Mouse (Mus musculus) stomach, postnatal 0 days (tissue): ENCODE measurements around the gene Acmsd. TPM values are rescaled to one million over a fixed set of nuclear protein-coding genes. Genes with fewer than 3 reads are reported as not detected.
A peak's percentile ranks its signal among the peaks of the same experiment; 100 is the strongest.

Experiments used
- ATAC-seq: fragments of 200-750 bp; cut with Nextera tagmentation; 2 replicates; pipeline ENCODE4 v1.8.0; 2017; ENCODE audit not compliant: low FRiP score, low TSS enrichment
- DNase-seq: peaks from one replicate; pipeline ENCODE4 v3.0.0-alpha.2; 2016; ENCODE audit warnings: low spot score
- H3K27ac ChIP-seq: fragments of 300-500 bp; sonication (generic); replicated peaks from 2 replicates; pipeline ENCODE4 v1.5.1; 2014; ENCODE audit warnings: mild to moderate bottlenecking, control low read depth
- H3K27me3 ChIP-seq: fragments of 300-500 bp; sonication (generic); 2 replicates; pipeline ENCODE4 v1.6.1; 2014; ENCODE audit warnings: low read length; ENCODE audit not compliant: control insufficient read depth, insufficient read depth
- H3K36me3 ChIP-seq: fragments of 300-500 bp; sonication (generic); 2 replicates; pipeline ENCODE4 v1.6.1; 2014; ENCODE audit warnings: low read length, mixed read lengths; ENCODE audit not compliant: control insufficient read depth, insufficient read depth
- H3K4me1 ChIP-seq: fragments of 300-500 bp; sonication (generic); replicated peaks from 2 replicates; pipeline ENCODE4 v1.6.1; 2014; ENCODE audit warnings: antibody characterized with exemption; ENCODE audit not compliant: control insufficient read depth, insufficient read depth
- H3K4me2 ChIP-seq: fragments of 300-500 bp; sonication (generic); replicated peaks from 2 replicates; pipeline ENCODE4 v1.6.1; 2014; ENCODE audit warnings: low read depth, mild to moderate bottlenecking, control low read depth, moderate library complexity
- H3K4me3 ChIP-seq: fragments of 300-500 bp; sonication (generic); 2 replicates; pipeline ENCODE4 v1.5.1; 2014; ENCODE audit warnings: low read depth, low read length, control low read depth
- H3K9ac ChIP-seq: fragments of 300-500 bp; sonication (generic); 2 replicates; pipeline ENCODE4 v1.6.1; 2014; ENCODE audit warnings: mild to moderate bottlenecking, low read length, control low read depth, mixed read lengths
- H3K9me3 ChIP-seq: fragments of 300-500 bp; sonication (generic); 2 replicates; pipeline ENCODE4 v1.6.1; 2016; ENCODE audit warnings: low read length; ENCODE audit not compliant: control insufficient read depth
- CTCF ChIP-seq: IDR thresholded peaks from 2 replicates; pipeline ENCODE4 v1.5.1; 2016; ENCODE audit warnings: antibody characterized with exemption, low read depth, mild to moderate bottlenecking, moderate library complexity
- EP300 ChIP-seq: optimal IDR thresholded peaks from 2 replicates; pipeline ENCODE3; 2016; ENCODE audit warnings: antibody characterized with exemption
- WGBS: fragments of 180-500 bp; shearing (Covaris S2); extraction: QIAGEN DNeasy Blood & Tissue Kit; methylation state at CpG from one replicate; pipeline ENCODE4 v1.1.7; 2014; 5-methylcytosine and 5-hydroxymethylcytosine counted together
- polyA plus RNA-seq: library from polyadenylated mRNA; unstranded; fragments of >200 nt; fragmentation: Nextera tagmentation; extraction: Ambion mirVana; gene quantifications from 2 replicates; pipeline ENCODE4 v1.2.1, GENCODE M21; 2015

Gene Acmsd
- polyA plus RNA-seq: not detected in 2 replicates

GRCm38 (mm10) chr1:127729096-127729495 lies at the start of gene Acmsd:
TSS of gene Acmsd (plus strand) at chr1:127729413.
- DNase-seq: no peak
- Histone ChIP-seq H3K27me3 (no peaks in the 10 kb centered on the region), H3K9ac (no peak within 1 kb of the TSS), H3K9me3 (no peaks in the 10 kb centered on the region), H3K36me3 (no peaks in the 10 kb centered on the region), H3K4me3 (no peak within 1 kb of the TSS), H3K4me2 (no peak within 1 kb of the TSS), H3K27ac (no peak within 1 kb of the TSS), H3K4me1 (no peaks in the 10 kb centered on the region)
- no peak for TF ChIP-seq CTCF
- TF ChIP-seq EP300: no peak
- WGBS: 76% methylated on average over 4 of the region's 4 CpGs
- no peak for ATAC-seq

- Histone ChIP-seq H3K4me2 (no peak within 1 kb of the TSS), H3K9me3 (no peaks in the 10 kb centered on the region), H3K4me1 (peaks cover 2% of the 10 kb centered on the region; the same call in 1 of the 2 replicates), H3K27me3 (peaks cover 20% of the 10 kb centered on the region), H3K4me3 (peak within 1 kb of the TSS; percentile 6; the same call in 1 of the 2 replicates), H3K27ac (no peak within 1 kb of the TSS), H3K36me3 (no peaks in the 10 kb centered on the region), H3K9ac (no peak within 1 kb of the TSS)
- 20% methylated on average over 18 of the region's 18 CpGs for WGBS
- ATAC-seq: no peak
- TF ChIP-seq EP300 (no peak), CTCF (peak; percentile 82)
- DNase-seq: peak; percentile 42
Observed at GRCm38 (mm10) chr1:127679498-127680133, 49.6 kb upstream of the Acmsd start, which contains the start of gene Tmem163. TSS of gene Tmem163 (minus strand) at chr1:127679548.

GRCm38 (mm10) chr1:127696533-127696932 lies 32.7 kb upstream of the Acmsd start:
- 15% methylated on average over 2 of the region's 2 CpGs for WGBS
- Histone ChIP-seq H3K4me3 (no peak overlapping the region), H3K9me3 (no peaks in the 10 kb centered on the region), H3K4me1 (no peaks in the 10 kb centered on the region), H3K4me2 (no peak overlapping the region), H3K27me3 (no peaks in the 10 kb centered on the region), H3K27ac (no peak overlapping the region), H3K36me3 (no peaks in the 10 kb centered on the region), H3K9ac (no peak overlapping the region)
- TF ChIP-seq EP300 (no peak), CTCF (peak; percentile 56)
- DNase-seq (no peak), ATAC-seq (no peak)

GRCm38 (mm10) chr1:127702187-127702586 lies 27.0 kb upstream of the Acmsd start:
- no peak overlapping the region for H3K9ac ChIP-seq
- ATAC-seq: no peak

GRCm38 (mm10) chr1:127706269-127706668 lies 22.9 kb upstream of the Acmsd start:
- Histone ChIP-seq H3K27ac (no peak overlapping the region), H3K9ac (no peak overlapping the region), H3K4me2 (no peak overlapping the region), H3K4me1 (no peaks in the 10 kb centered on the region), H3K27me3 (no peaks in the 10 kb centered on the region), H3K9me3 (no peaks in the 10 kb centered on the region), H3K36me3 (no peaks in the 10 kb centered on the region), H3K4me3 (no peak overlapping the region)
- WGBS: 71% methylated on average over 5 of the region's 5 CpGs
- DNase-seq (no peak), ATAC-seq (no peak)
- TF ChIP-seq CTCF (no peak), EP300 (no peak)

More at GRCm38 (mm10) chr1:127702187-127702586, 27.0 kb upstream of the Acmsd start:
- H3K4me2 ChIP-seq: no peak overlapping the region
- no peaks in the 10 kb centered on the region for H3K27me3 ChIP-seq
- no peak for TF ChIP-seq EP300
- TF ChIP-seq CTCF: peak; percentile 54
- no peak overlapping the region for H3K4me3 ChIP-seq
- no peak for DNase-seq
- 56% methylated on average over 1 of the region's 1 CpGs for WGBS
- H3K27ac ChIP-seq: no peak overlapping the region
- H3K4me1 ChIP-seq: no peaks in the 10 kb centered on the region
- no peaks in the 10 kb centered on the region for H3K9me3 ChIP-seq
- H3K36me3 ChIP-seq: no peaks in the 10 kb centered on the region

GRCm38 (mm10) chr1:127716441-127716840 lies 12.8 kb upstream of the Acmsd start:
- TF ChIP-seq CTCF: no peak
- TF ChIP-seq EP300: no peak
- Histone ChIP-seq H3K36me3 (no peaks in the 10 kb centered on the region), H3K27me3 (no peaks in the 10 kb centered on the region), H3K9me3 (no peaks in the 10 kb centered on the region), H3K4me3 (no peak overlapping the region), H3K27ac (no peak overlapping the region), H3K9ac (no peak overlapping the region), H3K4me2 (no peak overlapping the region), H3K4me1 (no peaks in the 10 kb centered on the region)
- no peak for ATAC-seq
- 78% methylated on average over 8 of the region's 8 CpGs for WGBS
- no peak for DNase-seq
